Mouse (Mus musculus): ENCODE results near the gene Smcr8. TPM values are rescaled to one million over a fixed set of nuclear protein-coding genes. Genes with fewer than 3 reads are reported as not detected.
"Not testable (repeated sequence)": the region's sequence is repeated elsewhere in the genome, so short reads cannot be mapped to it uniquely, and the experiment has no call there.

Smcr8 gene
- polyA plus RNA-seq, 1 experiment from 2014 or later = 9.8 TPM

DNA sequence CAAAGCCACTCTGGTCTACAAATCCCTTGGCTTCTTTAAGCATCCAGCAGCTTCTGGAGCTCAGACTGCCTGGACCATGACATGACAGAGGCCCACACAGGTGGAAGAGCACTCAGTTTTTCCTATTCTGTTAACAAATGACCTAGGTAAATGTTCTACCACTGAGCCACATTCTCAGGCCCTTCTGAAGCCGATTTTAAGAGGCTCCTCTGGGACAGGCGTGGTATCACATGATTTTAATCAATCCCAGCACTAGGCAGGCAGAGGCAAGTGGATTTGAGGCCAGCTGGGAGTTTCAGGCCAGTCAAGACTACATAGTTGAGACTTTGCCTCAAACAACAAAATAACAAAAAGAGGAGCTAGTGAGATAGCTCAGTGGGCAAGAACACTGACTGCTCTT, 13.1 kb downstream of the Smcr8 start:
- no peak overlapping the region for H3K27ac ChIP-seq
- H3K27me3 ChIP-seq = no peaks in the 10 kb centered on the region
- no peak for ATAC-seq (ENCODE audit: low FRiP score)
- 75% methylated on average over 2 of the region's 2 CpGs for WGBS
- peaks cover 57% of the 10 kb centered on the region for H3K36me3 ChIP-seq
- peaks cover 3% of the 10 kb centered on the region; the same call in 1 of the 2 replicates for H3K4me1 ChIP-seq
- H3K9me3 ChIP-seq (replicated peaks) = no peaks in the 10 kb centered on the region
- no peak overlapping the region for H3K4me3 ChIP-seq
- H3K4me2 ChIP-seq (replicated peaks) = no peak overlapping the region
- no peak overlapping the region for H3K9ac ChIP-seq

DNA sequence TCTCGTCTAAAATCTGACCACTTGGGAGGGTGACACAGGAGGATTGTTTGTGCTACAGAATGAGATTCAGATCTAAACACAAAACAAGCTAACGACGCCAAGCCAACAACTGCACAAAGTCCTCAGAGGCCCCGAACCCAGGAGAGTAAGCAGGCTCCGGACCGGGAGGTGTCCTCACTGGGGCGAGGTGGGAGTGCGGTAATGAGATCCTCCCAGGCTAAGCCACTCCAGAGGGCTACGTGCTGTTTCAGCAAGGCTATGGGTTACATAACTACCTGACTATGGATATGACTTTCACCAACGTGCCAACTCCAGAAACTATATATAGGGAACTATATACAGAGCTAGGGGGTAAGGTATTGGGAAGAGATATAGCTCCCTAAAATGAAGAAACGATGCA, 19.0 kb downstream of the Smcr8 start:
- H3K4me1 ChIP-seq = no peaks in the 10 kb centered on the region
- H3K36me3 ChIP-seq = peaks cover 22% of the 10 kb centered on the region; the same call in 1 of the 2 replicates
- H3K4me3 ChIP-seq = no peak overlapping the region
- H3K27ac ChIP-seq = no peak overlapping the region
- no peaks in the 10 kb centered on the region for H3K9me3 ChIP-seq (replicated peaks)
- no peaks in the 10 kb centered on the region for H3K27me3 ChIP-seq
- no peak overlapping the region for H3K4me2 ChIP-seq (replicated peaks)
- no peak overlapping the region for H3K9ac ChIP-seq
- no peak for ATAC-seq (ENCODE audit: low FRiP score)
- WGBS = 91% methylated on average over 11 of the region's 11 CpGs

DNA sequence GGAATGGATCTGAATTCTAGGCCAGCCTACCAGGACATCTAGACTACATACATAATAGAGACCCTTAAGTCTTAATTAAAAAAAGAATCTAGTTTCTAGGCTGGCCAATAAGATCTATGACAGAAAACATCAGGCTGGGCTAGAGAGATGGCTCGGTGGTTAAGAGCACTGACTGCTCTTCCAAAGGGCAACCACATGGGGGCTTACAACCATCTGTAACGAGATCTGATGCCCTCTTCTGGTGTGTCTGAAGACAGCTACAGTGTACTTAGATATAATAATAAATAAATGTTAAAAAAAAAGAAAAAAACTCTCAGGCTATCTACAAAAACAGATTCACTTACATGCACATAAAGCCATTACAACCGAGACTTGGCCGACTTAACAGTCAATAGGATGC, 22.7 kb downstream of the Smcr8 start:
- peaks cover 9% of the 10 kb centered on the region; the same call in 1 of the 2 replicates for H3K36me3 ChIP-seq
- H3K4me2 ChIP-seq (replicated peaks) = no peak overlapping the region
- H3K9ac ChIP-seq = no peak overlapping the region
- no peaks in the 10 kb centered on the region for H3K27me3 ChIP-seq
- WGBS = 83% methylated on average over 4 of the region's 4 CpGs
- no peak for ATAC-seq (ENCODE audit: low FRiP score)
- no peak overlapping the region for H3K27ac ChIP-seq
- H3K9me3 ChIP-seq (replicated peaks) = no peaks in the 10 kb centered on the region
- H3K4me3 ChIP-seq = no peak overlapping the region
- no peaks in the 10 kb centered on the region for H3K4me1 ChIP-seq

DNA sequence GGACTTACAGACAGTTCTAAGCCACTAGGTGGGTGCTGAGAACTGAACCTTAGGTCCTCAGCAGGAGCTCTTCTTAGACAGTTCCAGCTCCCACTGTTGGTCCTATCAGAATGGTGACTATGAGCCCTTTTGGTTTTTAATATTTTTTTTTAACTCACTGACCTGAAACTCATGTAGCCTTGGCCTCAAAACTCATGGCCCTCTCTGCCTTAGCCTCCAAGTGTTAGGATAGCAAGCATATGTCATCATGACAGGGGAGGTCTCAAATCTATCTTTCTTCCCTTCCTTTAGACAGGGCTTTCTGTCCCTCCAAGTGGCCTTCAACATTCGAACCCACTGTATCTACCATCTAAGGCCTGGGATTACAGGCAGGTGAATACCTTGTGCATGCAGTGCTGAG, 23.6 kb downstream of the Smcr8 start:
- no peaks in the 10 kb centered on the region for H3K27me3 ChIP-seq
- H3K27ac ChIP-seq = no peak overlapping the region
- ATAC-seq (ENCODE audit: low FRiP score) = no peak
- no peaks in the 10 kb centered on the region for H3K4me1 ChIP-seq
- H3K9me3 ChIP-seq (replicated peaks) = no peaks in the 10 kb centered on the region
- no peak overlapping the region for H3K9ac ChIP-seq
- WGBS = 92% methylated on average over 1 of the region's 1 CpGs
- H3K36me3 ChIP-seq = peaks cover 9% of the 10 kb centered on the region; the same call in 1 of the 2 replicates
- no peak overlapping the region for H3K4me3 ChIP-seq
- no peak overlapping the region for H3K4me2 ChIP-seq (replicated peaks)

DNA sequence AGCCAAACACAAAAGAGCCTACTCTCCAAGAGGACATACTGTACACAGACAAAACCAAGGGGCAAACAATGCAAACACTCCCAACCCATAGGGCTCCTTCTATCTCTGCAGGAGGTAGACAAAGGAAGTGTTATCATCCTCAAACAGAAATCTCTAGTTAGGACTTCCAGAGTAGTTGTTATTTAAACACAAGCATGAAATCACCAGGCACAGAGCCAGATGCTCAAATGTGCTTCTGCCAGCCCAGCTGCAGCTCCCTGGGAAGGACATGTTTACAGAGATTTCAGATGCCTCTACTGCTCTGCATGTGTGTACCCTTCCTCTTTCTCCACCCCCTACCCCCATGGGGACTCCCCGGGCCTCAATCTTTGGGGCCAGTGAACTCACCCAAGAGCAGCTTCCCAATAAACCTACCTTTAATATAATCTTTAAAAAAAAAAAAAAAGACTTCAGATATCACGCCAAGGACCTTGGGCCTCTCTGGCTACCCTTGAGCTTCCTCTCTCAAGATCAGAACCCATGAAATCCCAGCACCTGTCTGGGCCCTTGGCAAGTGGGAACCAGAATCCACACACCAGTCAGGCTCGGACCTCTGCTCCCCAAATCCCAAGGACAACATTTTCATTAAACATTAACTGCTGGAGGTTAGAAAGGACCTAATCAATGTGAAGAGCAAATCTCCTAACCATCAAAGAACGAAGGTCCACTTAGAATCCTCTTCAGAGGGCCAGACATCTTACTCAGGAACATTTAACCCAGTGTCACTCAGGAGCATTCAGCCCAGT, 31.2 kb downstream of the Smcr8 start:
- Histone ChIP-seq H3K9me3 (replicated peaks) (no peaks in the 10 kb centered on the region), H3K27ac (no peak overlapping the region), H3K27me3 (no peaks in the 10 kb centered on the region), H3K4me2 (replicated peaks) (no peak overlapping the region), H3K9ac (no peak overlapping the region), H3K4me3 (no peak overlapping the region), H3K4me1 (peaks cover 20% of the 10 kb centered on the region), H3K36me3 (no peaks in the 10 kb centered on the region)
- ATAC-seq (ENCODE audit: low FRiP score) = no peak
- 73% methylated on average over 4 of the region's 4 CpGs for WGBS

DNA sequence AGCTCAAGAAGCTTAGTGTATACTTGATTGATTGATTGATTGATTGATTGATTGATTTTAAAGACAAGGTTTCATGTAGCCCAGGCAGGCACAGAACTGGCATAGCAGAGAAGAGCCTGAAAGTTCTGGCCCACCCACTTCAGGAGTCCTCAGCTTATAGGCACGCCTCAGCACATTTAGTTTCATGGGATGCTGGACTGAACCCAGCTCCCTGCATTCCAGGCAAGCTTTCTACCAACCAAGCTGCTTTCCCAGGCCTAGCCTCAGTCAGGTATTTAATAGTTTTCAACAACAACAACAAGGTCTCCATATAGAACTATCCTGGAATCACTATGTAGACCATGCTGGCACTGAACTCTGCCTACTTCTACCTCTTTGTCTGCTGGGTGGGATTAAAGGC, 32.2 kb downstream of the Smcr8 start:
- Histone ChIP-seq H3K36me3 (no peaks in the 10 kb centered on the region), H3K4me2 (replicated peaks) (peak overlapping the region; percentile 80), H3K4me1 (peaks cover 20% of the 10 kb centered on the region), H3K9ac (no peak overlapping the region), H3K27me3 (no peaks in the 10 kb centered on the region), H3K9me3 (replicated peaks) (no peaks in the 10 kb centered on the region), H3K27ac (no peak overlapping the region), H3K4me3 (no peak overlapping the region)
- no peak for ATAC-seq (ENCODE audit: low FRiP score)
- WGBS = 69% methylated on average over 1 of the region's 1 CpGs

DNA sequence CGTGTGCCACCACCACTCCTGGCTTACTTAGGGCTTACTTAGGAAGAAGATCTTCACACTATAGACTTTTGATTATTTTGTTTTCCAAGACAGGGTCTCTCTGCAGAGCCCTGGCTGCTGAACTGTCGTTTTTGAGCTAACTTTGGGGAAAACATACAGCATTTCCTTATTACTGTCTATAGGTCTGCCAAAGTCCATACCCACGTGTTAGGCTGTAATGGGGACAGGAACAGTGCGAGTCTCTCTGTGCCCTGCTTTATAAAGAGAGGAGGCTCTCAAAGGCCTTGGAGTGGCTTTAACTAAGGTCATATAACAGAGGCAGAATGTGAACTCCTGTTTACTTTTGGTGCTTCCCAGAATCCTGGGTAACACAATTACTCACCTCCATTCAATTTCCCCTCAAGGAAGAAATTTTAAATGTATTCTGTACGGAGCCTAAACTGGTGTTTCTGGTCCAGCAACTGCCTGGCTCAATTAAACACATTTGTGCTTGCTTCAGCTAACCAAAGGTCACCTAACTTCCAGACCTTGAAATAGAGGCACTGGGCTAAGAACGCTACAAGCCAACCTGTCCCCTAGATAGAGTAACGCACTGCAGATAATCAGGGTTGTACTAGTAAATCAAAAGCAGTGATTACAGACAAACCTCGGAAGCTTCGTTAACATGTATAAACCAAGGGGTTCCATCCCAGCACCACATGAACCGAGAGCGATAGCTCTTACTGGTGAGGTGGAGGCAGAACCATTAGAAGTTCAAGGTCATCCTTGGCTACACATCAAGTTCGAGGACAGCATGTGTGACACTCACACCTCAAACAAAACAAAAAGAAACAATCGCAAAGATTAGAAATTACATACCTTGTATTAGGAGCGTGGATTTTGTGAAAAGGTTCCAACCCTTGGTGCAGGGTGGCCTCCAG, 33.0 kb downstream of the Smcr8 start:
- ATAC-seq (ENCODE audit: low FRiP score) = no peak; the same call in 1 of the 2 replicates

DNA sequence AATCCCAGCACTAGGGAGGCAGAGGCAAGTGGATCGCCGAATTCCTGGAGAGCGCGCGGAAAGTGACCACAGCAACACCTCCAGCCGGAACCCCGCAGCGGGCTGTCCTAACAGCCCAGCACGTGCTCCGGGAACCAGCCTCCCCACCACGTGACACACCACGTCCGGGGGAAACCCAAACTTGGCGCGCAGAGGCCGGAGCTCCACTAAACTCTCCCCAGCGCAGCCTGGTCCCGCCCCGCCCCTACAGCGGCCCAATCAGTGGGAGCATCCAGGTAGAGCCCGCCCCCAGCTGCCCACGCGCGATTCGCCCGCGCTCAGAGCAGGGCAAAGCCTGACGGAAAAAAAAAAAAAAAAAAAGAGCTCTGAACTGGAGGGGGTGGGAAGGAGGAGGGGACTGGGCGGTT, 33.7 kb downstream of the Smcr8 start:
- Histone ChIP-seq H3K4me1 (peaks cover 20% of the 10 kb centered on the region), H3K9me3 (replicated peaks) (no peaks in the 10 kb centered on the region), H3K9ac (peak overlapping the region; percentile 43; the same call in 1 of the 2 replicates), H3K4me3 (peak overlapping the region; percentile 43), H3K36me3 (no peaks in the 10 kb centered on the region), H3K27me3 (no peaks in the 10 kb centered on the region), H3K27ac (no peak overlapping the region), H3K4me2 (replicated peaks) (peak overlapping the region; percentile 80)
- ATAC-seq (ENCODE audit: low FRiP score) = peak; percentile 96
- WGBS = under 1% methylated on average over 29 of the region's 29 CpGs

More for the DNA sequence above, 33.0 kb downstream of the Smcr8 start:
- Histone ChIP-seq H3K9ac (peak overlapping the region; percentile 43; the same call in 1 of the 2 replicates), H3K4me3 (peak overlapping the region; percentile 43), H3K36me3 (no peaks in the 10 kb centered on the region), H3K27ac (no peak overlapping the region), H3K9me3 (replicated peaks) (no peaks in the 10 kb centered on the region), H3K4me2 (replicated peaks) (peak overlapping the region; percentile 80), H3K27me3 (no peaks in the 10 kb centered on the region), H3K4me1 (peaks cover 20% of the 10 kb centered on the region)
- 19% methylated on average over 14 of the region's 14 CpGs for WGBS

DNA sequence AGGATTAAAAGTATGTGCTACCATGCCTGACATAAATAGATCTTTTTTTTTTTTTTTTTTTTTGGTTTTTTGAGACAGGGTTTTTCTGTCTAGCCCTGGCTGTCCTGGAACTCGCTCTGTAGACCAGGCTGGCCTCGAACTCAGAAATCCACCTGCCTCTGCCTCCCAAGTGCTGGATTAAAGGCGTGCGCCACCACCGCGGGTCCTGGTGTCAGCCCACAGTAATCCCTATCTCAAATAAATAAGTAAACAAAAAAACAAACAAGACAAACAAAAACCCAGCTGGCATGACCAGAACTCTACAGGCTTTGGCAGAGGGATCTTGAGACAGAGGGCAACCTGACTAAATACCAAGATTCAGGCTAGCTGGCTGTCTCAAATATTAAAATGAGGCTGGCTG, 34.3 kb downstream of the Smcr8 start, which contains the start of gene Shmt1:
TSS of gene Shmt1 (minus strand) at position 101 of the 400 bp plus-strand sequence.
- H3K27ac ChIP-seq; ATAC-seq (ENCODE audit: low FRiP score); H3K36me3 ChIP-seq; H3K27me3 ChIP-seq; H3K9me3 ChIP-seq (replicated peaks): not testable (repeated sequence)
- H3K4me2 ChIP-seq (replicated peaks) = peak within 1 kb of the TSS; percentile 80
- peaks cover 20% of the 10 kb centered on the region for H3K4me1 ChIP-seq
- peak within 1 kb of the TSS; percentile 43 for H3K4me3 ChIP-seq
- H3K9ac ChIP-seq = peak within 1 kb of the TSS; percentile 43; the same call in 1 of the 2 replicates
- WGBS = 41% methylated on average over 6 of the region's 6 CpGs

DNA sequence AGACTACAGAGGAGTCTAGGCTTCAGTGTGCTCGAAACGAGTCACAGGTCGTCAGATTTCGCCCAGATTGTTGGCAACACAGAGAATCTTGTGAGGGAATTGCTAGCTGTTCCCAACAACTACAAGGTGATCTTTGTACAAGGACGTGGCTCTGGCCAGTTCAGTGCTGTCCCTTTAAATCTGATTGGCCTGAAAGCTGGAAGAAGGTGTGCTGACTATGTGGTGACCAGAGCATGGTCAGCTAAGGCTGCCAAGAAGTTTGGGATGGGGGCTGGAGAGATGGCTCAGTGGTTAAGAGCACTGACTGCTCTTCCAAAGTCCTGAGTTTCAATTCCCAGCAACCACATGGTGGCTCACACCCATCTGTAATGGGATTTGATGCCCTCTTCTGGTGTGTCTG, 39.1 kb downstream of the Smcr8 start:
- no peak overlapping the region for H3K4me2 ChIP-seq (replicated peaks)
- no peaks in the 10 kb centered on the region for H3K36me3 ChIP-seq
- H3K27me3 ChIP-seq = no peaks in the 10 kb centered on the region
- no peak for ATAC-seq (ENCODE audit: low FRiP score)
- no peak overlapping the region for H3K9ac ChIP-seq
- WGBS = 74% methylated on average over 5 of the region's 5 CpGs
- no peak overlapping the region for H3K4me3 ChIP-seq
- H3K4me1 ChIP-seq = no peaks in the 10 kb centered on the region
- no peak overlapping the region for H3K27ac ChIP-seq
- H3K9me3 ChIP-seq (replicated peaks) = no peaks in the 10 kb centered on the region

DNA sequence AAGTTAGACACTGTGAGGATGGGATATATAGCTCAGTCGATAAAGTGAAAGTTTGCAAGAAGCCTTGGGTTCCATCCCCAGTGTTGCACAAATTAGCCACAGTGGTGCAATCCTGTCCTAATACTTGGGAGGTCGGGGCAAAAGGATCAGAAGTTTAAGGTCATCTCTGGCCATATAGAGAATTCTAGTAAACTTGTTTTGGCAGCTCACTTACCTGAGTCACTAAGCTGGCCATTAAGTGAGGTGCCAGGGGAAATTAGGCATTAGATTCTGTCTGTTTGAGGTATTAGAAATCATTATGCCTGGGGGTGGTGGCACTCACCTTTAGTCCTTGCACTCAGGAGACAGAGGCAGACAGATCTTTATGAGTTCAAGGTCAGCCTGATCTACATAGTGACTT, 46.4 kb downstream of the Smcr8 start:
- Histone ChIP-seq H3K4me1 (no peaks in the 10 kb centered on the region), H3K4me2 (replicated peaks) (no peak overlapping the region)
- WGBS = 71% methylated on average over 2 of the region's 2 CpGs

DNA sequence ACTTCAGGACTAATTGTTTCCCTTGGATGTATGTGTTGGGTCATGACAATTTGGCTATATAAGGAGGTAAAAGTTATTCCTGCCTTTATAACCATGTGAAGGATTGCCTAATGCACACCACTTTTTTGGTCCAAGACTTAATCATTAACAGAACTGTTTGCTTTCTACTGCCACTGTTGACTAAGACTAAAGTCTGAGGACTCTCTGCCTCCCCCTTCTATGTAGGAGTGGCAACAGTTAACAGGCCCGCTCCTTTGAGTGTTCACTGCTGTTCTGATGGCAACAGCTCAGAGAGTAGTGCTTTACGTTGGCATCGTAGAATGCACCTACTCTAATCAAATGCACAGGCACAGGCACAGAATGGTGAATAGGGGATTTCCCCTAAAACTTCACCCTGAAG, 47.9 kb downstream of the Smcr8 start:
- Histone ChIP-seq H3K9ac (no peak overlapping the region), H3K4me1 (no peaks in the 10 kb centered on the region), H3K36me3 (no peaks in the 10 kb centered on the region), H3K9me3 (replicated peaks) (no peaks in the 10 kb centered on the region), H3K4me3 (no peak overlapping the region), H3K27ac (no peak overlapping the region), H3K27me3 (peaks cover 4% of the 10 kb centered on the region; the same call in 1 of the 2 replicates), H3K4me2 (replicated peaks) (no peak overlapping the region)
- ATAC-seq (ENCODE audit: low FRiP score) = no peak
- 80% methylated on average over 3 of the region's 3 CpGs for WGBS

More for the DNA sequence above, 46.4 kb downstream of the Smcr8 start:
- no peaks in the 10 kb centered on the region for H3K9me3 ChIP-seq (replicated peaks)
- no peak overlapping the region for H3K9ac ChIP-seq
- ATAC-seq (ENCODE audit: low FRiP score) = no peak
- no peak overlapping the region for H3K4me3 ChIP-seq
- H3K27me3 ChIP-seq = peaks cover 4% of the 10 kb centered on the region; the same call in 1 of the 2 replicates
- no peaks in the 10 kb centered on the region for H3K36me3 ChIP-seq
- H3K27ac ChIP-seq = no peak overlapping the region

Data from hindbrain, embryonic 12.5 days (tissue).